Mouse (Mus musculus) right cerebral cortex, adult 2 months (tissue): Measurements from ENCODE around the gene Rsrp1.
A peak's percentile ranks its signal among the peaks of the same experiment; 100 is the strongest.
"Not testable (repeated sequence)": the region's sequence is repeated elsewhere in the genome, so short reads cannot be mapped to it uniquely, and the experiment has no call there.

Source experiments
- DNase-seq, 2 experiments: peaks; one replicate each; pipeline ENCODE4 v3.0.0; 2021 to 2022; ENCODE audit warnings: low spot score in 2 of 2

Rsrp1 gene

DNA sequence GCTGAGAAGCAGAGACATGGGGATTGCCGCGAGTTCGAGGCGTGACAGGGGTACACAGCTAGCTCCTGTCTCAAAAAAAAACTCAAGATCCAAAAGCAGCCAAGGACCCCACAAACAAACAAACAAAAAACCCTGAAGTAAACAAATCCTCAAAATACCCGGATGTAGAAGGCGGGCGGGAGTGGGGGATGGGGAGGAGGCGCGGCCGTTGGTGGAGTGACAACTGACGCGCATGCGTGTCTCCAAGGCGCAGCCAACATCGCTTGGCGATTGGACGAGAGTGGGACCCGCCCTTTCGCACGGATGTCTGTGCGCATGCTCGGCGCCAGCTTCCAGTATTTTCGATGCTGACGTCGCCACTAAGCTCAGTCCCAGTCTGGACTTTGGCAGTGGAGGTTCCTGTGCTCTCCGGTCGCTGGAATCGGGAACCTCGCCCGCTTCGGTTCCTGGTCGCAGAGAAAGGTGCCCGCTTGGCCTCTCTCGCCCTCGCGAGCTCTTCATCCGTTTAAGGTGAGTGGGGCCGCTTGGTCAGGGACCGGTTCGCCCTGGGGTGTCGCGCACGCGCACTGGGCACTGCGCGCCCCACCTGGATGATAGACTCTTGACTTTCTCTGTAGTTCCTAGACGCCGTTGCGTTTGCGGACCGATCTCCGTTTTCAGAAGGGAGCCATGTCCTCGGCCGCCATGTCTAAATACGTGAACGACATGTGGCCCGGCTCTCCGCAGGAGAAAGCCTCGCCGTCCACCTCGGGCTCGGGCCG lies at the start of gene Rsrp1:
Gene Rsrp1 (plus strand): TSS at position 335 of the 761 bp plus-strand sequence.
- peak; percentile 97 to 98 for DNase-seq

DNA sequence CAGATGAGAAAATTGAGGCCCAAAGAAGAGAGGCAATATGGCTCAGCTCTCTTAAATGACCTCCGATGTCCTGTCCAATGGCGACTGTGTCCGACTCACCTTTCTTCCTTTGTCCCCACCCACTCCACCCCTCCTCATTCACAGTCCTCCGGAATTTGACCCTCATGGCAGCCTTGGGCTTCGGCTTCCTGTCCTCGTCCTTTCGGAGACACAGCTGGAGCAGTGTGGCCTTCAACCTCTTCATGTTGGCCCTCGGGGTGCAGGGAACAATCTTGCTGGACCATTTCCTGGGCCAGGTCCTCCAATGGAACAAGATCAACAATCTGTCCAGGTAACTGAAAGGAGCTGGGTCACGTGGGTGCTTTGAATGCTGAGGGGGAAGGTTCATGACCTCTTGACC lies 47.2 kb upstream of the Rsrp1 start:
- no peak for DNase-seq

DNA sequence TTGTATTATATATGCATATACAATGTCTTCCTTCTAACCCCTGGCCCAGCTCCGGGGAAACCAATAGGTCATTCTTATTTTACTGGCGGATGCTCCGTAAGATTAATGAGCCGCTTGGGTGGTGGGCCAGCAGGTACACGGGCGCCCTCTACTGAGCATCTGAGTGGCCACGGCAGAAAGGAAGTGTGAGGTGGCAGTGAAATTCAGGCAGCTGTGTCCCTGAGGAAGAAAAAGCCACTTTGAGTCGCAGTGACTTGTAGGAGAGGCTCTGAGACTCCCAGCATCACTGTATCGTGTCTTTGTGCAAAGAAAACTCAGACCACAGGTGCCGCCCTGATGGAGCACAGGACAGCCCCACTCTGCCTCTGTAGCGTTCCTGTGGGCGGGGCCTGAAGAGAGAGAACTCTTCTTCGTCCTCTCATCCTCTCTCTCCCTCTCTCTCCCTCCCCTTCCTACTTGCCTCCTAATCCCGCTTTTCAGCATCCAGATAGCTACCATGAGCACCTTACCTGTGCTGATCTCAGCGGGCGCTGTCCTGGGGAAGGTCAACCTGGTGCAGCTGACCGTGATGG lies 43.9 kb upstream of the Rsrp1 start:
- peak; percentile 72 to 74 for DNase-seq

DNA sequence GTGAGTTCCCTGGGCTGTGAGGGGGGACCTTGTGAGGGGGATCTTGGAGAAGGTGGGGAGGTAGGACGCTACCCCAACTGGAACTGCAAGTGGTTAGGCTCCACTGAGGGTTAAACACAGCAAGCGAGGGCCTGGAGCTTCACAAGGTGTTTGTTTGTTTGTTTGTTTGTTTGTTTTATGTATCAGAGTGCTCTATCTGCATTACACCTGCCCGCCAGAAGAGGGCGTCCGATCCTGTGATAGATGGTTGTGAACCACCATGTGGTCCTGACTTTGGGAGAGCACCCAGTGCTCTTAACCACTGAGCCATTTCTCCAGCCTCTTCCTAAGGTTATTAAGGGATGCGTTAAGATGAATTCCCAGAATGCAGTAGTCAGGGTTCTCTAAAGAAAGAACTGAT lies 43.4 kb upstream of the Rsrp1 start:
- DNase-seq, result no peak

DNA sequence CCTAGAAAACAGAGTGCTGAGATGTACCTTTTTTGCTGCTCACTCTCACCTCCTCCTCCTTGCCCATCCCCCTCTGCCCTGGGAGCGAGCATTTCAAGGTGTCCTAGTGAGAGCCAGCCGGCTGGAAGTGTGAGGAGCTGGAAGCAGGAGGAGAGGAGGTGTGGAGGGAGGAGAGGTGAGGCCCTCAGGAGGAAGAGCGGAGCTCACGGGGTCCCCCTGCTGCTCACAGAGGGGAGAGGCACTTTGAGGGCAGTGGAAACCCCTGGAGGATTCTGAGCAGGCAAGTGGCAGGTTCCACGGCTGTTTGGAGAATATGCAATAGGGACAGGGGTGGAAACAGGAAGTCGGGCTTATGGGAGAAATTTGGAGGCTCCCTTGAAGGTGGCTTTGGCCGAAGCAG lies 40.1 kb upstream of the Rsrp1 start:
- no peak for DNase-seq

DNA sequence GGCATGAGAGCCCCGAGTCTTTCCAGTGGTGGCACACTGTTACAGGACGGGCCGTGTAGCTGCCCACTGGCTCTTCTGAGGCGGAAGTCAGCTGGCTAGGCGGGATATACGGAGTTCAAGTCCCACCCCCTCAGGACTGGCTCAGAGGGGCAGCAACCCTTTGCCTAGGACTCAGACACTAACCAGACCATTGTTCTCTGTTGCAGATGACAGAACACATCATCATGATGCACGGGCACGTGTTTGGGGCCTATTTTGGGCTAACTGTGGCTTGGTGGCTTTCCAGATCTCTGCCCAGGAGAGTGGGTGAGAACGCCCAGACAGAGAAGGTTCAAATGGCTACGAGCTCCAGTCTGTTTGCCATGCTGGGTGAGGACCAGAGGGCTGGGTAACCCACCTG lies 39.6 kb upstream of the Rsrp1 start:
- DNase-seq, result no peak

DNA sequence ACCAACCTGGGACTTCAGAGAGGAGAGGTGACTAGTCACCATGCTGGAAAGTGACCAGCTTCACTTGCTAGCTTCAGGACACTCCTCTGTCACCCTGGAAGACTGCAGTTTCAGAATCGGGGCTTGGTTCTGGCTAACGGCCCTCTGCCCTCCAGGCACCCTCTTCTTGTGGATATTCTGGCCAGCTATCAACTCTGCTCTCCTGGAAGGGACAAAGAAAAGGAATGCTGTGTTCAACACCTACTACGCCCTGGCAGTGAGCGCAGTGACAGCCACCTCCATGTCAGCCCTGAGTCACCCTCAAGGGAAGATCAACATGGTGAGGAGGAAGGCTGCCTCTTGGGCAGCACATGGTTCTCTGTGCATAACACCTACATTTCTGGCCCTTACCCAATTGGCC lies 39.0 kb upstream of the Rsrp1 start:
- no peak for DNase-seq

DNA sequence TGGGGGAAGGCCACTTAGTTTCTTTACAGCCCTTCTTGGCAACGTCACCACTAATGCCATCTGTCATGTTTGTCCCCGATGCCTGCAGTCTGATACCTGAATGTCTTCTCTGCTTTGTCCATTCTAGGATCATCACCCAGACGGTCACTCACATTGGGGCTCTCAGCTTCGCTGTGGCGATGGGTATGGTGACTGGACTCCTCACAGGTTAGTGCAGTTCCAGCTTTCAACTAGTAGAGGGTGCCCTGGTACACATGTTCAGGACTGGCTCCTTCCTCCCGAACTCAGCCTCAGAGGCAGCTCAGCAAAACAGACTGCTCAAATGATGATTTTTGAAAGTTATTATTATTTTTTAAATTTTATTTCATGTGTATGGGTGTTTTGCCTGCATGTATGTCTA lies 31.3 kb upstream of the Rsrp1 start:
- peak; percentile 69 to 72 for DNase-seq

DNA sequence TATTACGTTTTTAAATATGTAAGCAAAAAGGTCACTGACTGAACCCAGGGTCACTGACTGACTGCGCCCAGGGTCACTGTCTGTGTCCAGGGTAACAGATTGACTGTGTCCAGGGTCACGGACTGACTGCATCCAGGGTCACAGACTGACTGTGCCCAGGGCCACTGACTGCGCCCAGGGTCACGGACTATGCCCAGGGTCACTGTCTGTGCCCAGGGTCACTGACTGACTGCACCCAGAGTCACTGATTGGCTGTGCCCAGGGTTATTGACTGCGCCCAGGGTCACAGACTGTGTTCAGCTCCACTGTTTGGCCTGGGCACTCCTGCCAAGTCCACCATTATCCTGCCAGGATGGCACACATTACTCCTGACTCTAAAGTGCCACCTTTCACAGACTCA lies 26.1 kb upstream of the Rsrp1 start:
- no peak for DNase-seq

DNA sequence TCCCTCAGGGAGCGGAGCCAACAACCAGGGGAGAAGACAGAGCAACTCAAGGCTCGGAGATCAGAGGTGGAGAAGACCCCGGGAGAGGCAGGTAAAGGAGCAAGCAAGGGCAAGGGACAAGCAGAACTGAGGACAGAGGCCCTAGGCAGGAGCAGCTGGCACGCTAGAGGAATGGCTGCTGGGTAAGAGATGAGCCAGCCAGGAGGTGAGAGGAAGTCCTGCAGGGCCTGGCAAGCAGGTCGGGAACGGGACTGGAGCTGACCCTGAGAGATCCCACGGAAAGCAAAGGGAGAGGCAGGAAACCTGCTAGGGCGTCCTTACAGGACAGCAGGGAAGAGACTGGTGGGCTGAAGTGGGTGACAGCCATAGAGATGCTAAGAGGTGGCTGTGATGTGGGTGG lies 22.3 kb upstream of the Rsrp1 start:
- no peak for DNase-seq

DNA sequence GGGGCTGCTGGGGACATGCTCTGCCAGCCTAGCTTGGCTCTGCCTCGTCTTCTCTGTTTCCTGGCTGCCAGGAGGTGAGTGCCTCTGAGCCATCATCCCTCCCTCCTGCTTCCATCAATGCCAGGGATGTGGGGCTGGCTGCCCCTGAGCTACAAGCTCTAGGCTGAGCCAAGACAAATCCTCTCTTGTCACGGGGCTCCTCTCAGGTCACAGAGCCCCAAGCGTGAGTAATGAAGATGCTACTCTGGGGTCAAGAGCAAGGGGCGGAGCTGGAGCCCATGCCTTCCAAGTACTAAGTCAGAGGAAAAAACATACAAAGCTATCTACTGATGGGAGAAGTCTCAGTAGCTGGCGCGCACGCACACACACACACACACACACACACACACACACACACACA lies 20.3 kb upstream of the Rsrp1 start:
- DNase-seq, result no peak

DNA sequence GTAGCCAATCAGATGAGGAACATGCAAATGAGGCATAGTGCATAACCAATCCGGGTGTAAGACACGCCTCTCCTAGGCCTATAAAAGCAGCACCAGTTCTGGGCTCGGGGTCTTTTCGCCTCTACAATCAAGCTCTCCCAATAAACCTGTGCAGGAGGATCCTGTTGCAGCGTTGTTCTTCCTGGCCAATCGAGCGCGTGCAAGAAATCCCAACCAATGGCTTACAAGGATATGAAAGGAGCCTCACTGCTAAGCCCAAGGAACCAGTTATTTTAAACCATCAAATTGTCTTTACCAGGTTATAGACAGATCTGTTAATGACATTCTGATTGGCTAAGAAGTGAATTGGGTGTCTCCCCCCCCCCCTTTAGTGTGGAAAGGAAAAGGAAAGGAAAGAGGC lies 12.0 kb upstream of the Rsrp1 start:
- not testable (repeated sequence) for DNase-seq

DNA sequence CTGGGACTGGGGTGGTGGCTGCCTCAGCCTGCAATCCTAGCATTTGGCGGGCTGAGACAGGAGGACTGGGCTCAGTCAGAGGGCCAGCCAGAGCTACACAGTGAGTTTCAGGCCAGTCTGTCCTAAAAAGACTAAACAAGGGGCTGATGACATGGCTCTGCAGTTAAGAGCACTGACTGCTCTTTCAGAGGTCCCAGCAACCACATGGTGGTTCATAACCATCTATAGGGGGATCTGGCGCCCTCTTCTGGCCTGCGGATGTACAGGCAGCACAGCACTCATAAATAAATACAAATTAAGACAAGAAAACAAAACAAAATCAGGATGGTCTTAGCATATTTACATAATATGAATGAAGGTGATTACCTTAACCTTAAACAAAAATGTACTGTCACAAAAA lies 10.0 kb upstream of the Rsrp1 start:
- DNase-seq, result peak; percentile 51 to 74

DNA sequence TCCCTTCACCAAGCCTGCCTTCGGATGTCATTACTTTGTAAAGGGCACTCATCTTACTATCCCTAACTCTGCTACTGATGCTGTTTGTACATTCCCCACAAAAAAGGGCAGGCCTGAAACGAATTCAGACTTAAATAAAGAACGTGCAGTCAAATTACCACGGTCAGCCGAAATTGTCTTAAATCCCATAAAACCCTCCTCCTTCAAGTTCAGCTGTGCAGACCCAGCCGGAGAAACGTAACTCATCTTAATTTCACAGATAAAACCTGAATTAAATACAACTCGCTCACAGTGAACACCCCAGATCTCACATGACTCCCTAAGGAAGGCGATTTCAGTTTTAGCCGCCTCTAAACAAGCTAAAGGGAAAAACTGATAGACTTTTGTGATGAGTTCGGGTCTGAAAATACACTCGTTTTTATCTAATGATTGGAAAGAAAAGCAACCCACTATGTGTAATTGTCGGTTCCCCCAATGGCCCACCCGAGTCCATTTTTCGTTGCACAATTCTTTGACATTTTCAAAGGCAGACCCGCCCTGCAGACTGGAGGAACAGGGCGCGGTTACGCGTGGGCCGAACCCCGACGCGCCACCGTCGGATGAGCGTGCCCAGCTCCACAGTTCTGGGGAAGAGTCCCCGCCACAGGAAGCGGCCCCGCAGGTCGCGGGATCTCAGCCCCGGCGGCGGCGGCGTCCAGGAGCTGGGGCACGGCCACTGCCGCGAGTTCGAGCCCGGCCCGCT lies 9.1 kb upstream of the Rsrp1 start:
- no peak for DNase-seq

DNA sequence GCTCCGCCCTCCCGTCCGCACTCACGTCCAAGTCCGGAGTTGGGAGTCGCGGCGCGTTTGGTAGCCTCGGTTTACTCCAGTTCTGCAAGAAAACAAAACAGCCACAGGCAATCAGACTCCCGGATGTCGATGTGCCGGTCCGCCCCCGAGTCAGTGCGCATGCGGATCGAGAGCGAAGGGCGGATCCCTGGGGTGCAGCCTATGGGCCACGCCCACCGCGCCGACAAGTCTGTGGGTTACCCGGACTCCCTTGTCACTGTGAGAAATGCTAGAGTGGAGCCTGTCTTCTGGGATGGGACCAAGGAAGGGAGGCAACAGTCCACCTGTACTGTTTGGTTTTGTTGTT lies 8.6 kb upstream of the Rsrp1 start, which contains the start of gene Tmem50a:
Gene Tmem50a (minus strand): TSS at position 161 of the 346 bp plus-strand sequence.
- peak; percentile 89 to 91 for DNase-seq

DNA sequence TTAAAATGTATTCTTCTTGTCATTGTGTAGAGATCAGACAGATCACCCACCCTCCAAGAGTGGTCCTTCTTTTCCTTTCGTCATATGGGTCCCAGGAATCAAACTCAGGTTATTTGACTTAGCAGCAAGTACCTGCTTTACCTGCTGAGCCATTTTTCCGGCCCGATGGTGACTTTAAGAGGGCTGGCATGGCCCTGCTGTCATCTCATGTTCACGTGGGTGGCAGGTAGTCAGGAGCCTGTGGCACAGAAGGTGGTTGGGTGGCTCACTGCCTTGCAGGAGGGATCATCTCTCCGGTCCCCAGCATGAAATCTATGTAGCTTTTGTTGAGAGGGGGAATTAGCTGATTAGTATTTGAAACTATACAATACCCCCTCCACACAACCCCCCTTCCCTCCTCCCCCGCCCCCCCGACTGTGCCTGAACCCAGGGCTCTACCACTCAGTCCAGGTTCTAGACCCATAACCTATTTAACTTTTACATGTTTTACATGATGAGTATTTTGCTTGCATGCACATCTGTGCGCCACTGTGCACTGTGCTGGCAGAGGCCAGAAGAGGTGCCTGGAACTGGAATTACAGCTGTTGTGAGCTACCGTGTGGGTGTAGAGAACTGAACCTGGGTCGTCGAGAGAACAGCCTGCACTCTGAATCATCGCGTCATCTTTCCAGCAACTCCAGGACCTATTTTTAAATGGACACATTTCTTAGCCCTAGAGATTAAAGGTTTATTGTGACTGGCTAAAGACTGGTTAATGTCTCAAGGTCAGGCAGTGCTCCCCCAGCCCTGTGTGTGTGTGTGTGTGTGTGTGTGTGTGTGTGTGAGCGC lies 8.0 kb upstream of the Rsrp1 start:
- DNase-seq, result no peak

DNA sequence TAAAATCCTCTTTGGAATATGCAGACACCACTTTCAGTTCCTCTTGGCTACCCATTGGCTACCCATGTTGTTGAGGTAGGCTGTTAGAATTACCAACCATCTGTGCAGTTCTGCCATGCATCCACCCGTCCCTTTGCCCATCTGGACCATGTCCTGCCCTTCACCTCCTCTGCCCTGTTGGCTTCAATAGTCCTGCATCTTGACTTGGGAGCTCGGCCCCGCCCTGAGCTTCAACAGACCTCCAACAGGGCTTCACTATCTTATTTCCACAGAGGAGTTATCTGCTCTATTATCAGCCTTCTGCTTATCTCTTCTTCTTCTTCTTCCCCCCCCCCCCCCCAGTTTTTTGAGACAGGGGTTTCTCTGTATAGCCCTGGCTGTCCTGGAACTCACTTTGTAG lies 6.2 kb upstream of the Rsrp1 start:
- DNase-seq, result no peak

DNA sequence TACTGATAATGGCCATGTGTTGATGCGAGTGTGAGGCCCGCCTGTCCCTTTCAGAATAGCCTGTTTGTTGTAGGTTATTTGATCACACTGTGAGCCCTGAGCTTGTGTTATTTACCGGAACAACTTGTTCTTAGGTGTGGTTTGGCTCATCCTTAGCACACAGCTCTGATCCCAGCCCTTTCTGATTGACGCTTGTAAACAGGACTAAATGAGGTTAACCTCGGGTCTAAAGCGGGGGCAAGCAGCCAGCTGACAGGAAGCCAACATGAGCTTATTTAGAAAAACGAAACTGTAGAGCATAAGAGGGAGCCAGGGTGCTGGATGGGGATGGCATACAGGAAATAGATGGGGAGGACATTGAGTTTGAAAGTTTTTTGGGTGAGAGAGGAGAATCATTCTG lies 5.0 kb upstream of the Rsrp1 start:
- DNase-seq, result no peak

DNA sequence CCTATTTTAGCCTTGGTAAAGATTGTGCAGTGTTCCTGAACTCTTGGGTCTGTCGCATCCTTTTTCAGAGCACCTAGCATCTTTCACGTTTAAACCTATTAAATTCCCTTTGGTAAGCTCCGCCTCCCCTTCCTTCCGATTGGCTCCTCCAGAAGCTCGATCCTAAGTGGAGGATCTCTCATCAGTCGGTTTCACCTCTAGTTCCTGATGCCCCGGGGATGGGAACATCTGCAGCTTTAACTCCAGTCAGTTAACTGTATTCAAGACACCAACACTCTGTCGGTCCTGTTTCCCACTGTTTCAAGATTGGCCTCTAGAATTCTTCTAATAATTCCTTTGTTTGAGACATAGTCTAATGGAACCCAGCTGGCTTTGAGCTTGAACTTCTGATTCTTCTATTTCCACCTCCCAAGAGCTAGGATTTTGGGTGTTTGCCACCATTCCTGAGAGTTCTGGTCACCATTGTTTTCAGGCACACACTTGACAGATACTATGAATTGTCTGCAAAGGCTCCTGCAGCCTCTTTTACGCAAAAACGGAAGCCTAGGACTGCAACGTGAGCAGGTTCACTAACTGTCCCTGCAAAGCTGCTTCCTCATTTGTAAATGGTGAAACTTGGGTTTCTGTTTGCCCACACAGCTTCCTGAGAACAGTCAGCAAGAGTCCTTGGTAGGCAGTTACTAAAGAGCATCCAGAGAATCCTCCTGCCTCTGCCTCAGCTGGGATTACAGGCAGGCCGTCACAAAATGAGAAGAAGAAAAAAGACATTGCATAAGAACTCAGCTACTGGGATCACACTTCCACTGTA lies 3.5 kb upstream of the Rsrp1 start:
- DNase-seq, result no peak

DNA sequence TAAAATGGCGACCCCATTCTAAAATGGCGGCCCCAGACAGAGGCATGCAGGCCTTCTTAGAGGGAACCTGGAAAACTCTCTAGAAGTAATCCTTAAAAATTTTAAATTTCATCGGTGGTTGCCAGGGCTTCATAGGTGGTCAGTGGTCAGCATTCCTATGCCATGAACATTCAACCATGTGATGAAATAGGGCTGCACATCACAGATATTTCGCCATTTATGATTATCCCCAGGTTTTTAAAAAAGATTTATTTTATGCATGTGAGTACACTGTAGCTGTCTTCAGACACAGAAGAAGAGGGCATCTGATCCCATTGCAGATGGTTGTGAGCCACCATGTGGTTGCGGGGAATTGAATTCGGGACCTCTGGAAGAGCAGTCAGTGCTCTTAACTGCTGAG lies 2.8 kb upstream of the Rsrp1 start:
- DNase-seq, result no peak

DNA sequence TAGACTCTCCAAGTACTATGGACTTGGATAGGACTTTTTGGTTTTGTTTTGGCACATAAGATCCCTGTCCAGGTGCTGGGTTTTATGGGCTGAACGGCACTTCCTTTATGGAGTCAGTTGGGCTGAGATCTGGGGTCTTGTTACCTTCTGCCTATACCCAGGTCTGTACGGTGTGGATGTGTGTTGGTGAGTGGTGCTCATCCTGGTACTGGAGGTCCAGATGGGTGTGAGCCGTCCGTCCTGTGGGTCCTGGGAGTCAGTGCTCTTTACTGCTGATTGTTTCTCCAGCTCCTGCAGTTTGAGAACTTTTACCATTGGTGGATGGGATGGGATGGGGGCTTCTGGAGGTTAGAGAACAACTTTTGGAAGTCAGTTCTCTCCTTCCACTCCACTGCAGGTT lies 1.7 kb upstream of the Rsrp1 start:
- no peak for DNase-seq
